Mouse (Mus musculus): Measurements from ENCODE around the gene Enox1. TPM values are rescaled to one million over a fixed set of nuclear protein-coding genes. Genes with fewer than 3 reads are reported as not detected.

Enox1 gene
- polyA plus RNA-seq, 1 experiment, result 0.06 TPM

DNA sequence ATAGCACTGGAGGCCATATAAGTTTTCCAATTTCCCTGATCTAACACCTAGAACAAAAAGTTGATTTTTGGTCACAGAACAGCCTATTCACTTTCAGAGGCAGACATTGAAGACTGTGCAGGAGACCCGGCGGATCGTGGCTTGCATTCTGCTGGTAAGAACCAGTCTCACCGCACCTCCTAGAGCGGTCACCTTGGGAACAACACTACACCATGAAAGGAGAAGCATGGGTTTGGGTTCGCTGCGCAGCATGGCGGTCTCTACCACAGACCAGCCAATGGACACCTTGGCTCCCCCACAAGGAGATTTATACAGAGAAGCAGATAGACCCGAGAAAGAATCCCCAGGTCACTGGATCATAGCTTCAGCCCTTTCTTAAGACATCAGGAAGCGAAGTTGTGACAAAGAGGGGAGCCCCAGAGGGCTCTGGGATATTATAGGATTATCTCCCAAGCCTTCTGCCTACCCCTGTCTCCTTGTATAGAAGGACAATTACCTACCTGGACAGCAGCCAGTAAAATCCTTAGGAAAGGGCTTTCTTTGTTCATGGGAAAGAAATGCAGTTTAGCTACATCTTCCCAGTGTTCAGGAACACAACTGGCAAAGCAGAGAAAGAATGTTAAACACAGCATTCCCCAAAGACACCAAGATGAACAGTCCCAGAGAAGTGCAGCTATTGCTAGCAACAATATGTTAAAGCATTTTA is 476.1 kb downstream of the Enox1 start:
- H3K27me3 ChIP-seq (ENCODE audit: control insufficient read depth, insufficient read depth, low read length), result no peaks in the 10 kb centered on the region
- H3K4me1 ChIP-seq (ENCODE audit: control insufficient read depth, insufficient read depth, insufficient read length), result no peaks in the 10 kb centered on the region
- DNase-seq (ENCODE audit: low read depth in 1 of 2, low spot score in 2 of 2), result no peak
- H3K4me3 ChIP-seq (ENCODE audit: extremely low read depth, insufficient read depth, insufficient read length), result no peak overlapping the region
- WGBS, result 89% methylated on average over 10 of the region's 10 CpGs
- TF ChIP-seq CTCF (IDR thresholded peaks at IDR 0.05; ENCODE audit: extremely low read depth, insufficient read depth, insufficient read length, insufficient replicate concordance) (no peak), POLR2A (IDR thresholded peaks at IDR 0.05; ENCODE audit: low read depth, low read length) (no peak)
- H3K36me3 ChIP-seq (ENCODE audit: control insufficient read depth, insufficient read depth, low read length), result no peaks in the 10 kb centered on the region
- no peak overlapping the region for H3K27ac ChIP-seq (ENCODE audit: insufficient read depth, low read length)

DNA sequence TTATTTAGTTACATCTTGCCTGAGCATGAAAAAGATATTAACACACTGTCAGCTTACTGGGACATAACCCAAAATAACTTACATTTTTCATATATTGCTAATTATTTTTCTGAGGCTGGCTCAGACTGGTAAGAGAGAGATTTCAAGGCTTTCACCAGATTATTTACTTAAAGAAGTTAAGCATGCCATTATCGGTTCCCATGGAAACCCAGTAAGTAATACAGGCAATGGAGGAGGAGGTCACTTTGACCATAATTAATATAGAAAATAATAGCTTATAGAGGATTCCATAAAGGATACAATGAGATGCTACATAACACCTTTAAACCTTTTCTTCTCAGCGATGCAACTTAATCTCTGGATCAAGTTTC is 476.6 kb downstream of the Enox1 start:
- H3K4me3 ChIP-seq (ENCODE audit: extremely low read depth, insufficient read depth, insufficient read length), result no peak overlapping the region
- TF ChIP-seq CTCF (IDR thresholded peaks at IDR 0.05; ENCODE audit: extremely low read depth, insufficient read depth, insufficient read length, insufficient replicate concordance) (no peak), POLR2A (IDR thresholded peaks at IDR 0.05; ENCODE audit: low read depth, low read length) (no peak)
- H3K36me3 ChIP-seq (ENCODE audit: control insufficient read depth, insufficient read depth, low read length), result no peaks in the 10 kb centered on the region
- H3K27me3 ChIP-seq (ENCODE audit: control insufficient read depth, insufficient read depth, low read length), result no peaks in the 10 kb centered on the region
- no peak for DNase-seq (ENCODE audit: low read depth in 1 of 2, low spot score in 2 of 2)
- no peaks in the 10 kb centered on the region for H3K4me1 ChIP-seq (ENCODE audit: control insufficient read depth, insufficient read depth, insufficient read length)
- H3K27ac ChIP-seq (ENCODE audit: insufficient read depth, low read length), result no peak overlapping the region
- 86% methylated on average over 2 of the region's 2 CpGs for WGBS

DNA sequence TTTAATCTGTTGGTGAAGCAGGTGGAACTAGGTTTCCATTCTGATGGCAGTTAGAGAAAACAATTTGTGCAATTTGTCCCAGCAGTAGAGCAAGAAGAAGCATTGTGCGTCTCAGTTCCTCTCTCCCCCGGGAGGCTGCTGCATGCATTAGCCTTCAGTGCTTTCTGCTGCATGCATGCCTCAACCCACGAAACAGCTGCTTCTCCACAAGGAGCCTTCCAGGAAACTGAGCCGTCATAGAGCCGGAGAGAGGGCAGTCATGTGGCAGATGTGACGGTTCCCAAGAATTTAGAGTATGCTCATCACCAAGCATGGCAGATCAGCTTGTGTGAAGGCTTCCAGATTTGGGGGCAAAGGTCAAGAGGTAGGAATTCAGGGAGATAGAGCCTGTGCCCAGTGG is 480.4 kb downstream of the Enox1 start:
- no peaks in the 10 kb centered on the region for H3K36me3 ChIP-seq (ENCODE audit: control insufficient read depth, insufficient read depth, low read length)
- H3K4me3 ChIP-seq (ENCODE audit: extremely low read depth, insufficient read depth, insufficient read length), result no peak overlapping the region
- no peak overlapping the region for H3K27ac ChIP-seq (ENCODE audit: insufficient read depth, low read length)
- no peaks in the 10 kb centered on the region for H3K4me1 ChIP-seq (ENCODE audit: control insufficient read depth, insufficient read depth, insufficient read length)
- no peak for DNase-seq (ENCODE audit: low read depth in 1 of 2, low spot score in 2 of 2)
- TF ChIP-seq CTCF (IDR thresholded peaks at IDR 0.05; ENCODE audit: extremely low read depth, insufficient read depth, insufficient read length, insufficient replicate concordance), result no peak
- no peak for TF ChIP-seq POLR2A (IDR thresholded peaks at IDR 0.05; ENCODE audit: low read depth, low read length)
- 55% methylated on average over 6 of the region's 6 CpGs for WGBS
- H3K27me3 ChIP-seq (ENCODE audit: control insufficient read depth, insufficient read depth, low read length), result no peaks in the 10 kb centered on the region

DNA sequence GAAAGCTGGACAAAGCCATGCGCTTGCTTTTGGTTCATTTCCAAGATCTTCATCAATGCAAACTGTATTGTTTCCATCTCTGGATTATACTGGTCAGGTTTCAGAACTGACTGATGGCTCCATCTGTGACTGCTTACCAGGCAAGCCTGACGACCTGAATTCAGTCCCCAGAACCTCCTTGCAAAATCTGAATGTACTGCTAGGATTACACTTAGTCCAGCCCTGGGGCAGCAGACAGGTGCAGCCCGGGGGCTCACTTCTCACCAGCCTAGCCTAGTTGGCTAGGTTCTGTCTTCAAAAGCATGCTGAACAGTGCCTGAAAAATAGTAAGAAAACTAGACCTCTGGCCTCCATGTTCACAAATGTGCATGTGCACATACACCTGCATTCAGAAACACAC is 481.6 kb downstream of the Enox1 start:
- Histone ChIP-seq H3K36me3 (ENCODE audit: control insufficient read depth, insufficient read depth, low read length) (no peaks in the 10 kb centered on the region), H3K27ac (ENCODE audit: insufficient read depth, low read length) (no peak overlapping the region), H3K4me3 (ENCODE audit: extremely low read depth, insufficient read depth, insufficient read length) (no peak overlapping the region), H3K4me1 (ENCODE audit: control insufficient read depth, insufficient read depth, insufficient read length) (no peaks in the 10 kb centered on the region), H3K27me3 (ENCODE audit: control insufficient read depth, insufficient read depth, low read length) (no peaks in the 10 kb centered on the region; the same call in 1 of the 2 replicates)
- no peak for DNase-seq (ENCODE audit: low read depth in 1 of 2, low spot score in 2 of 2)
- no peak for TF ChIP-seq CTCF (IDR thresholded peaks at IDR 0.05; ENCODE audit: extremely low read depth, insufficient read depth, insufficient read length, insufficient replicate concordance)
- TF ChIP-seq POLR2A (IDR thresholded peaks at IDR 0.05; ENCODE audit: low read depth, low read length), result no peak
- WGBS, result 90% methylated on average over 3 of the region's 3 CpGs

DNA sequence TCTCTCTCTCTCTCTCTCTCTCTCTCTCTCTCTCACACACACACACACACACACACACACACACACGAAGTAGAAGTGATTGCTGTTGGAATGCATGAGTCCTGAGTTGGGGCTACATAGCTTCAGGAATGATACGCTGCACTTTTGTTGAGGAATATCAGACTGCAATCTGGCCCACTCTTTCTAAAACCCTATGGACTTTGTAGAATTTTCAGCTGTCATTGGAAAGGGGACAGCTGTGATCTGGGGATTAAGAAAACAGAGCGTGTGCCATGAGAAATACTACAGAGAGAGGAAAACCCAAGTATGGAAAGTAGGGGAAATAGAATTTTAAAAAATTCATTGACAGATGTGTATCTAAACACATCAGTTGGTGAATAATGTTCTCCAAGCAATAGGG is 482.1 kb downstream of the Enox1 start:
- DNase-seq (ENCODE audit: low read depth in 1 of 2, low spot score in 2 of 2), result no peak
- TF ChIP-seq POLR2A (IDR thresholded peaks at IDR 0.05; ENCODE audit: low read depth, low read length) (no peak), CTCF (IDR thresholded peaks at IDR 0.05; ENCODE audit: extremely low read depth, insufficient read depth, insufficient read length, insufficient replicate concordance) (no peak)
- Histone ChIP-seq H3K27ac (ENCODE audit: insufficient read depth, low read length) (no peak overlapping the region), H3K4me1 (ENCODE audit: control insufficient read depth, insufficient read depth, insufficient read length) (no peaks in the 10 kb centered on the region), H3K36me3 (ENCODE audit: control insufficient read depth, insufficient read depth, low read length) (no peaks in the 10 kb centered on the region), H3K27me3 (ENCODE audit: control insufficient read depth, insufficient read depth, low read length) (no peaks in the 10 kb centered on the region; the same call in 1 of the 2 replicates), H3K4me3 (ENCODE audit: extremely low read depth, insufficient read depth, insufficient read length) (no peak overlapping the region)
- WGBS, result 76% methylated on average over 3 of the region's 3 CpGs

DNA sequence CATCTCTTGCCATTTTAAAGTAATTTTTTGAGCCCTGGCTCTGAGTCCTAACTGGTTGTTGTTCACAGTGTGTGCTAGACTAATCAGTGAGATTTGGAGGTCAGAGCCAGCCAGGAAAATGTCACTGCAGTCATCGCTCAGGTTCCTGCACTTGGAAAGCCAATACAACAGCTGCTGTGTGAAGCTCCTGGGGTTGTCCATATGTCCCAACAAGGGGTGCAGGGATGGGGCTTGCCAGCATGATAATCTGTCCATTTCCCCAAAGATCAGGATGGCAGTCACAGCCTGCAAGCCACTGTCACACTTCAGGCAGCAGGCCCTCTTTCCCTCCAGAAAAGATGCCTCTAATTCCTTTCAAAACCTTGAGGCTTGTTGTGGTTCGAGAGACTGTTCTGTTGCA is 483.0 kb downstream of the Enox1 start:
- Histone ChIP-seq H3K27me3 (ENCODE audit: control insufficient read depth, insufficient read depth, low read length) (no peaks in the 10 kb centered on the region; the same call in 1 of the 2 replicates), H3K36me3 (ENCODE audit: control insufficient read depth, insufficient read depth, low read length) (no peaks in the 10 kb centered on the region), H3K27ac (ENCODE audit: insufficient read depth, low read length) (no peak overlapping the region), H3K4me1 (ENCODE audit: control insufficient read depth, insufficient read depth, insufficient read length) (no peaks in the 10 kb centered on the region), H3K4me3 (ENCODE audit: extremely low read depth, insufficient read depth, insufficient read length) (no peak overlapping the region)
- TF ChIP-seq POLR2A (IDR thresholded peaks at IDR 0.05; ENCODE audit: low read depth, low read length), result no peak
- TF ChIP-seq CTCF (IDR thresholded peaks at IDR 0.05; ENCODE audit: extremely low read depth, insufficient read depth, insufficient read length, insufficient replicate concordance), result no peak
- no peak for DNase-seq (ENCODE audit: low read depth in 1 of 2, low spot score in 2 of 2)
- 89% methylated on average over 2 of the region's 2 CpGs for WGBS

DNA sequence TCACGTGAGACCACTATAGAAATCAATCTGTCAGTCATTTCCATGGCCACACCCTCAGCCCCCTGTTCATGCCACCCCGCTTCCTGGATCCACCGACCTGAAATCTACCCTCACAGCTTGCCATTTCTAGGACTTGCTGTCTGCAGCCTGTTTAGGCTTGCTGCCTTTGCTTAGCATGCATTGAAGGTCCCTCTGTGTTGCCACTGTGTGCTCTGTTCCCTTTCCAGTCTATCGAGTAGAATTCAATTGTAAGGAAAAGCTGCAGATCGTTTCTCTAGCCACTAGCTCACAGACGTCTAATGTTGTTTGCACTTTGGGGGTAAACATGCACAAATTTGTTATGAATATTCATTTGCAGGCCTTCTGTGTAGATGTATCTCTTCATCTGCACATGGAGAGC is 485.8 kb downstream of the Enox1 start:
- H3K4me1 ChIP-seq (ENCODE audit: control insufficient read depth, insufficient read depth, insufficient read length), result no peaks in the 10 kb centered on the region
- TF ChIP-seq CTCF (IDR thresholded peaks at IDR 0.05; ENCODE audit: extremely low read depth, insufficient read depth, insufficient read length, insufficient replicate concordance), result no peak
- TF ChIP-seq POLR2A (IDR thresholded peaks at IDR 0.05; ENCODE audit: low read depth, low read length), result no peak
- no peaks in the 10 kb centered on the region for H3K36me3 ChIP-seq (ENCODE audit: control insufficient read depth, insufficient read depth, low read length)
- WGBS, result 84% methylated on average over 6 of the region's 6 CpGs
- H3K27ac ChIP-seq (ENCODE audit: insufficient read depth, low read length), result no peak overlapping the region
- H3K4me3 ChIP-seq (ENCODE audit: extremely low read depth, insufficient read depth, insufficient read length), result no peak overlapping the region
- no peak for DNase-seq (ENCODE audit: low read depth in 1 of 2, low spot score in 2 of 2)
- no peaks in the 10 kb centered on the region; the same call in 1 of the 2 replicates for H3K27me3 ChIP-seq (ENCODE audit: control insufficient read depth, insufficient read depth, low read length)

Data from spleen, adult 2 months (tissue).